Mouse (Mus musculus): Measurements from ENCODE around the gene Nek10.
"Not testable (repeated sequence)": the region's sequence is repeated elsewhere in the genome, so short reads cannot be mapped to it uniquely, and the experiment has no call there.

Gene Nek10

DNA sequence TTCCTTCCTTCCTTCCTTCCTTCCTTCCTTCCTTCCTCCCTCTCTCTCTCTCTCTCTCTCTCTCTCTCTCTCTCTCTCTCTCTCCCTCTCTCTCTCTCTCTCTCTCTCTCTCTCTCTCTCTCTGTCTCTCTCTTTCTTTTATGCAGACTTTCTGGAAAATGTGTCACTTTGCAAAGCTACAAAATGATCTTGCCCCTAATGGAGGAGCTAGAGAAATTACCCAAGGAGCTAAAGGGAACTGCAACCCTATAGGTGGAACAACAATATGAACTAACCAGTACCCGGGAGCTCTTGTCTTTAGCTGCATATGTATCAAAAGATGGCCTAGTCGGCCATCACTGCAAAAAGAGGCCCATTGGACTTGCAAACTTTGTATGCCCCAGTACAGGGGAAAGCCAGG lies at the start of gene Nek10:
Nek10 (plus strand) TSS at position 301 of the 400 bp plus-strand sequence.
- not testable (repeated sequence) for DNase-seq (ENCODE audit: extremely low spot score, low read depth, low spot score)

DNA sequence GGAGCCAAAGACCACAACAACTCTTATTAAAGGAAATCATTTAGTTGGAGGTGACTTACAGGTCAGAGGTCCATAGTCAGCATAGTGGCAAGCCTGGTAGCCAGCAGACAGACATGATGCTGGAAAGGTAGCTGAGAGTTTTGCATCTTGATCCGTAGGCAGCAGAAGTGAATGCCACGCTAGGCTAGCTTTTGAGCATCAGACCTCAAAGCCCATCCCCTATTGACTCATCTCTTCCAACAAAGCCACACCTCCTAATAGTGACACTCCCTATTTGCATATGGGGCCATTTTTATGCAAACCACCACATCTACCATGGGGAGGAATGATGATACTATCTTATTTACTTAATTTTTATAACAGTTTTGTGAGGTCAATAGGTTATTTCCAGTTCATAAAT lies 22.0 kb upstream of the Nek10 start:
- DNase-seq (ENCODE audit: extremely low spot score, low read depth, low spot score) = no peak

DNA sequence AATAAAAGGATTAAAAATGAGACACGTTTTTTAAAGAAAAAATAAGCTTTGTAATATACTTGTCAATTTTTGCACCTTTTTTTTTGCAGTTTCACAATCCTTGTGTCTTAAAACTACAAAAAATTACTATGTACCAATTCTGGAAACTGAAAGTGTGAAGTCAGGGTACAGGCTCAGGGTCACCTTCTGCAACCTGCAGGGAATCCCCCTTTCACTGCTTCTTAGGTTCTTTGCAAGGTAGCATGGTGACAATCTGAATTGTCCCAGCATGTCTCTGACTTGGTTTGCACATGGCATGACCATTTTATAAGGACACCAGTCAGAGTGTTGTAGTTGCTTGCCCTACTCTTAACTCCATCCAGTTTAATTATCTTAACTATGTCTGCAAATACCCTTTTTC lies 19.0 kb upstream of the Nek10 start:
- no peak for DNase-seq (ENCODE audit: extremely low spot score, low read depth, low spot score)

DNA sequence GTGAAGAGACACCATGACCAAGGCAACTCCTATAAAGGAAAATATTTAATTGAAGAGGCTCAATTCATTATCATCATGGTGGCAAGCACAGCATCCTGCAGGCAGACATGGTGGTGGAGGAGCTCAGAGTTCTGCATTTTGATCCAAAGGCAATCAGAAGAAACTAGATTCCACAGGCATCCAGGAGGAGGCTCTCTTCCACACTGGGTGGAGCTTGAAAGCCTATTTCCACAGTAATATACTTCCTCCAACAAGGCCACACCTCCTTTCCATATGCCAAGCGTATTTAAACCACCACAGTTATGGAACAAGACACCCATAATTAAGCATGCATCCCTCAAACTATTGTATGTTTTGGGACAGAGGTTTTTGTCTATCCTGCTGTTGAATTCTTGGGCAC lies 16.2 kb upstream of the Nek10 start:
- DNase-seq (ENCODE audit: extremely low spot score, low read depth, low spot score) = no peak

DNA sequence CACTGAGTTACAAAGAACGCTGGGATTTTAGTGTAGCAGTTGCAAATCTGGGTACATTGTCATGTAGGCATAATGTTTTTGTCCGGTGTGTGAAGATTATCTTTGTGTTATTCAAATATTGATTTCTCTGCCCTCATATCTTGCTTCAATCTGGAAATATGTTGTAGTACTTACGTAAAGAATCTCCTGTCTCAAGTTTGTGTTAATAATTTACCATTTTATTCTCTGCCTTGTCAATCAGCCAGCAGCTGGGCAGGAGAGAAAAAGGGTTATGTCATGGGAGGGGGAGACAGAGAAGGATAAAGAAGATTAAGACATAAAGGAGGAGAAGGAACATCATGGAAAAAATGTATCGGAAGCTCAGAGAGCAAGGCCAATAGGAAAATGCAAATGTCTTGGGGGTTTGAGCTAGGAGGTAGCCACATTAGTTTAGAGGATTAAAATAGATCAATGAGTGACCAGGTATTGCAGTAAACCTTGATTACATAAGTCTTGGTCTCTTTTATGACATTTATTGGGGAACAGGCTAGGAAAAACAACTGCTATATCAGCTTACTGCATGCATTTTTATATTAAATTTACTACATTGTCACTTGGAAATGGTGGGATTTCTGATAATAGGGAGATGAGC lies 13.3 kb upstream of the Nek10 start:
- DNase-seq (ENCODE audit: extremely low spot score, low read depth, low spot score) = no peak

DNA sequence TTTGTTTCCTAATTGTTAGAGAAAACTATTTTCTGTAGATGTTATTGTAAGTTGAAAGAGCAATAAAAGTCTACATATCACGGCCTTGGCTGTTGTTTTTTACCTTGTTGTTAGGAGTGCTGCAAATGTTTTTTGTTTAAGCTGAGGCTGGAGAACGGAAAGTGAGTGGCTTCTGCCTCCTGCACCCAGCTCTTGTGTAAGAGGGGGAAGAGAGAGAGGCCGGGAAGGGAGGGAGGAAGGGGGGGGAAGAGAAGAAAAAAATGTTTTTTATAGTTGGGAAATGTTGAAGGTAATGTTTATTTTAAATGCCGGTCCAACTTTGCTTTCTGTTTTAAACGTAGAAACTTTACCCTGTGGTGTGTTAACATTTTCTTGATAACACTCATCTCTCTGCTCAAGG lies 3.4 kb upstream of the Nek10 start:
- DNase-seq (ENCODE audit: extremely low spot score, low read depth, low spot score) = no peak

DNA sequence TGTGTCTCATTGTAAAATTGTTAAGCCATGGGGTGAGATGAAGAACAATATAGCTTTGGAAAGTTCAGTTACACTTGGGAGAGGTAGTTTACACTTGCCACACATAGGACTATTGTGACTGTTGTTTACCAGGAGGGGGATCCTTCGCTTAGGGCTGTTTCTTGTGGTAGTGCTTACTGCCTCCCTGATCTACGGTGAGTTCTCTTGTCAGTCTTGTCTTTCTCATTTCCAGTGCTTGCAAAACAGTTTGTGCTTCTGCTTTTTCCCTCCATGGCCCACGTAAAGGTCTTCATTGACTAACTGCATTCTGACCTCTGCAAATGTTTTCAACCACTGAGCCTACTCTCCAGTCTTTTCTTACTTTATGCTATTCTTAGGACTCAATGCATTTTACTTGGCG lies 2.9 kb upstream of the Nek10 start:
- DNase-seq (ENCODE audit: extremely low spot score, low read depth, low spot score) = no peak

DNA sequence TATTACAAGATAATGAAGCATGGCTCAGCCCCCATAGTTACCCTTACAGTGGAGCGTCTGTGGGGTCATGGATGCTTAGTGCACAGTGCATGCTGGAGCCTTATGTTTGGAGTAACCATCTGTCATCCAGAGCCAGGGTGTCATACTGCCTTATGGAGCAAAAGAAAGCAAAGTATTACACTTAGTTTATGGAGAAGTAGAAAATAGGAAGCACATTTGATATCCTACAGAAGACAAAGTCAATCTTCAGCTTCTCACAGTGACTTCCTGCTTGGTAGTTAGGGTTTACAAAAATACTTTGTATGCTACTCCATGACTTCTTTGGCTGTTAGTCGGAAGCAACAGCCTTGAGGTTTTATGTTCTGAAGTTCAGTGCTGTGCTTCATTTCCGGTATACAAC lies 2.4 kb upstream of the Nek10 start:
- DNase-seq (ENCODE audit: extremely low spot score, low read depth, low spot score) = no peak

DNA sequence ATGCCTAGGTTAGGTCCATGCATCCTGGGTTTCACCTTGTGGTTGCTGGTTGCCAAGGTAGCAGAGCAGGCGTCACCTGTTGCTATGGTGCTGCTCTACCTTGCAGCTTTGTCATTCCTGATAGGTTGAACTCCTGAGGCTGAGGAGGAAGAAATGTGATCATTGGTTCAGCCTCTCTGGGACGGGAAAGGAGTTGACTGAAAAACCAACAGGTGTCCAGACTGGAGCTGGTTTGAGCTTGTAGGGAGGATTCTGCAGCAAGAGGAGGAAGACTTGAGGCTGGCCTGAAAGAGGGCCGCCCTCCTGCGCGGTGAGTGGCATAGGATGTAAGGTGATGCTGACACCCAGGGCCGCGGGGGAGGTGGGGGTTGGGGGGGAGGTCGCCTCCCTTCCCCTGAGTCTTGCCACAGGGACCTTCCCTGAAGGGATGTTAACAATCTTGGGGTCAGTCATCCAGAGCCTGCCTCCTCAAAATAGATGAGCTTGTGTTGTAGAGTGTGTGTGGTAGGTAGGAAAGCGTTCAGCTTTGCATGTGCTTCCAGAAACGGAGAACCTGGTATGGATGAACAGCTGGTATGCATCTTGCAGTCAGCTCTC lies 804 bp downstream of the Nek10 start:
- DNase-seq (ENCODE audit: extremely low spot score, low read depth, low spot score) = peak; percentile 33

DNA sequence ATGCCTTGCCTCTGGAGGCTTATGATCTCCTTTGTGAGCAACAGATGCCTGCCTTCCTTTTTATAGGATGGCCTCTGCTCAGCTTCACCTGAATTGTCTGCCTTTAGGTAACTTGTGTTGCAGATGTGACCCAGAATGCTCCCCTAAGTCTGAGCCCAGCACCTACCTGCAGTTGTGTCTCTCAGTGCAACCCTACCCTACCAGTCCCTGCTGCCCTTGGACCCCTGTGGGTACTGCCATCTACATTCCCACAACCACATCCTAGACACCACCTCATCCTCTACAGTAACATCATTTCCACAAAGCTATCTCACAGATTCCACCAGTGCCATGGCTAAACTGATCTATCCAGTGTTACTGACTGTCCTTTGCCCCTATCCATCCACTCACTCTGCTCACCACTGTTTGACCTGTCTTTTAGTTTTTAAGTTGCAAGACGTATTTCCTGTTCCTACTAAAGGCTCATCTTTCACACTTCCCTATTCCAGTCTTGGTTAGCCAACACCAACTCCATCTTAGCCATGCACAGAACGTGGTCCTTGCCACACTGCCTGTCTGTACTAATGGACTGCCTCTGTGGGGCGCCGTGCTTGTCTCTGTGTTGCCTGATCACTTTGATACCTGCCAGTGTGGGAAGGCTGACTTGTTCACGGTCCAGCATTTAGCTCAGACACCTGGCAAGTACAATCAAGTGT lies 1.4 kb downstream of the Nek10 start:
- no peak for DNase-seq (ENCODE audit: extremely low spot score, low read depth, low spot score)

DNA sequence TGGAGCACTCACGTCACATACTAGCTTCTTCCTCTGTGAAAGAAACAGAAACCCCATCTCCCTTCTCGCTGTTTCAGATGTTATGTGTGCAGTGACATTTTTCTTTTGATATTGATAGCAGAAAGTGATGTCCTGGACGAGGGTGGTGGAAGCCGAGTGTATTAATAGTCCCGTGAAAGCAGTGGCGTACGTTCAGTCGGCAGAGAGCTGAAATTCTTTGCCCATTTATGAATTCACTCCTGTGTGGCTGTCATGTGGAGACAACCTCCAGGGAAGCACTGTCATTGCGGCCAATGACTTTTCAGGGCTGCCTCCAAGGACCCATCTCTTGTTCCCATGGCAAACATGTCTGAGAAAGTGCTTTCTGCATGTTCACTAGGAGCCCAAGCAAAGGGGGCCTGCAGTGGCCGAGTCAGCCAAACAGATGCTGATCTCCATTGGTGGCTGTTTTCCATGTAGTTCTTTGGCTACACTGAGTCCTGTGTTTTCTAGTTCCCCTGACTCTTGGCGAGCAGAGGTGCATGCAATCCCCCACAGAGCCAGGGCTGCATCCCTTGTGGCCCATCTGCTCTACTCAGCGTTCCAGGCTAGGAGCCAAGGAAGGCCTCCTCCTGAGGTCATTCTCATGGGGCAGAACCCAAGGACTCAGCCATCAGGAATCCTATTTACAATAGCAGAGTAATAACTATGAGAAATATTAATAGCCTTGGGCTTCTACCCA lies 29.5 kb downstream of the Nek10 start:
- no peak for DNase-seq (ENCODE audit: extremely low spot score, low read depth, low spot score)

DNA sequence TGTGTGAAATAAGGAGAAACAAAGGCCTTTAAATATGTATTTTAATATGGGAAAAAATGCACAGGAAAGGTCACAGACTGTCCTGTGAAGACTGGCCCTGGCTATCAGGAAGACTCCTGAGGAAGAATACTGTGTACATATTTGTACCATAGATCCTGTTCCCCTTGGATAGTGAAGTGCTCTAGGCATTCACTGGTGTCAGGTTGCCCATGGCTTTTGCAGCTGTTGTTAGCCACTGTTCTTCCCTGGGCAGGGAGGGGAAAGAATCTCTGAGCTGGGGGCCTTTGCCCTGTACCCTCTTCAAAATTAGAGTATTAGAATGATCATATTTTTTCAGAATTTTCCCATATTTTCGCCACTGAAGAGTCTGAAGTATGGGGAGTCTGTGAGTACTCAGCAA lies 30.3 kb downstream of the Nek10 start:
- DNase-seq (ENCODE audit: extremely low spot score, low read depth, low spot score) = no peak

DNA sequence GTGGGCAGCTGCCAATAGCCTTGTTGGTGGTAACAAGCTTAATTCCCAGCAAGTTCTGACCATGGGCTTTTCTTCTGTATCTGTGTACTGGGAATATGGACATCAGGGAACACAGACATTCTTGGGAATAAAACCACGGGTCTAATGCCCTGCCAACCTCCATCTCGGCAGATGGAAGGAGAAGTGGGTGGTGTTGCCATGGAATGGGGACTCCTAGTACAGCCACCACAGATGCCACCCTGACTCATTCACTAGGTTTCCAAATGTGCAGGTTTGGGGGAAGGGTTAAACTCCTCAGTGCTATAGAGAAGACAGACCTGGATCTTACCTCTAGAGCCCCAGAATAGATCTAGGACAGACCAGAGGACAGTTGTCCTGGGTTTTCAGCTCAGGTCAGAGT lies 31.1 kb downstream of the Nek10 start:
- DNase-seq (ENCODE audit: extremely low spot score, low read depth, low spot score) = no peak

DNA sequence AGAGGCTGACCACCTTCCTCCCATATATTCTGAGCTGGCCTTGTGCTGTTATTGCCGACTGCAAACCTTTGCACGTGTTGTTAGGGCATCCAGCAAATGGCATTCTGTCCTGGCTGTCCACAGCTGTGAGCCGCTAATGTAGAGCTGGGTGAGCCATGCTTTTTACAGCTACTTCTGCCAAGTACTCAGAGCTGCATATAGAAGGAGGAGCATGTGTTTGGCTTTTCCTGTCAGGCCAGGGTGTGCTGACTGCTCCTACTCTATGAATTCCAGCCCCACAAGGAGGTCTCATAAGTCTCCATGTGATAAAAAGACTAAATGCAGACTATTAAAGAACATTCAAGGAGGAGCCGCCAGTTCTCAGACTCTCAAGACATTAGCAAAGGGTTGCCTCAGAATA lies 34.4 kb downstream of the Nek10 start:
- no peak for DNase-seq (ENCODE audit: extremely low spot score, low read depth, low spot score)

DNA sequence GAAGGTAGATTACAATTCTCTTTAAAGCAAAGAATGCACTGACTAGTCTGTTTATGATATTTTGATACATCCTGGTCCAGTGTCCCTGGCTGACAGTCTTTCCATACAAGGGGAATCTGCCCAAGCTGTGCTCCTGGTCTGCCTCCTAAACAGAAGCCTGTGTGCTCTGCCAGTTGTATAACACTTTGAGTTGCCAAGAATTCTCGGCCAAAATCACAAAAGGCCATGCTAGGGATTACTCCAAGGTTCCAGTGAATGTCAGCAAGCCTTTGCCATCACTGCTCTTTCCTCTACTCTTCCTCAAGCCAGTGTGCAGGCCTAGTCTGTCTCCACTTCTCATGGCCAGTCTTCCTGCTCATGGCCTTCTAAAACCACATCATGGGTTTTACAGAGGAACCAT lies 34.9 kb downstream of the Nek10 start:
- DNase-seq (ENCODE audit: extremely low spot score, low read depth, low spot score) = no peak

DNA sequence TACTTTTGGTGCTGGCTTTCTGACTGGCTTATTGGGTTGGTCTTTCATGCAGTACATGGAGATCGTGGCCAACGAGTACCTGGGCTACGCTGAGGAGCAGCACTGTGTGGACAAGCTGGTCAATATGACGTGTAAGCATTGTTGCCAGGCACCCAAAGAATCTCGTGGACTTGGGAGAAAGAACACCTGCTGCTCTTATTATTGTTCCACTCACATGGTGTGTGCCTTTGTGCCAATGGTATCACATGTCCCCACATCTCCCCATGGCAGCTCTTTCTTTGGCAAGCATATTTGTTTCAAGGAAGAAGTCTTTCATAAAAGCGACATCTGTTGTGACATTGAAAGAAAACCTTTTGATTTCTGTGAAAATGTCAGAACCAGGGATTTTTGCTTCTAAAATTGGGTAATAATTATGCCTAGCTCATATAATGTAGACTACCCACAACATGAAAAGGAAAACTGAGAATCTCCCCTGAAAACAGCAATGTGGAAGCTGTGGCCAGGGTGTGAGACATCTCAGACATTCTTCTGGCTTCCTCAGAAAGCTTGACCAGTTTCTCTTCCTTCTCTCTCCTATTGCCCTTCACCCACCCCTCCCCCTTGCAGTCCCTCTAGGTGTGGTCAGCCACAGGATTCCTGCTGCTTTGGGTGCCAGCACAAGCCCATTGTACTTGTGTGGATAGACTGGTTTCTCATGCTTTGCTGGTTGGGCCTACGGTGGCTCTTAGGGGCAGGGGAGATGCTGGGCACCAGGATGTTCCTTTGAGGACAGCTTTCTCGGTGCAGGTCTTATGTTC lies 39.7 kb downstream of the Nek10 start:
- DNase-seq (ENCODE audit: extremely low spot score, low read depth, low spot score) = no peak

DNA sequence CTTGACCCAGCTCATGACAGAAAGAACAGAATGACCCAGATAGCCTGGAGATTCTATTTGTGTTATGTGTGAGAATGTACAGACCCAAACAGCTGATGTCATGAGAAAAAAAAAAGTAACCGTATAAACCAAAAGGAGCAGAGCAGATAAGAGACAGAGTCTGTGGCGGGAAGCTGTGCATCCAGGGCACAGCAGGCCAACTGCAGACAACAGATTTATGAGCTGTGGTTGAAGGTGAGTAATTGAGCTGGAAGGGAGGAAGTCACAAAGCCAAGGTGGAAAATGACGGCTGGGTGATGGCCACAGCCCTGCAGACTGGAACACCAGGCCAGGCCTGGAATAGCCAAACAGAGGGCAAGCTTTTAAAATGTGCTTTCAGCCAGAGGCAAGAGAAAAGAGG lies 49.6 kb downstream of the Nek10 start:
- DNase-seq (ENCODE audit: extremely low spot score, low read depth, low spot score) = no peak

DNA sequence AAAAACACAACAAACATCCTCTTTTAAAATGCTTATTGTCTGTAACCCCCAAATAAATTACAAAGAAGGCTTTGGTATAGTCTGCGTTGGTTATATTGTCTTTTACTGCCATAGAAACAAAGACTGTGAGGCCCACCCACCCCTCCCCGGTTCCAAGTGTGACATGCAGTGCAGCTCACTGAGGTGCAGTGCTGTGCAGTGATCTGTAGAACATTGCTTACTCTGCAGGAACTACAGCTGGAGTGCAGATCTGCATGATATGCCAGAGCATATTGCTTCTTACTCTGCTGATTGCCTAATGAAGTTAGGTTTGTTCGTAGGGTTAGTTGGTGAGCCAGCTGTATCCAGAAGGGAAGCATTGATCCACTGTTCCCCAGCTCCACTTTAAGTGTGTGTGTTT lies 57.1 kb downstream of the Nek10 start:
- no peak for DNase-seq (ENCODE audit: extremely low spot score, low read depth, low spot score)

DNA sequence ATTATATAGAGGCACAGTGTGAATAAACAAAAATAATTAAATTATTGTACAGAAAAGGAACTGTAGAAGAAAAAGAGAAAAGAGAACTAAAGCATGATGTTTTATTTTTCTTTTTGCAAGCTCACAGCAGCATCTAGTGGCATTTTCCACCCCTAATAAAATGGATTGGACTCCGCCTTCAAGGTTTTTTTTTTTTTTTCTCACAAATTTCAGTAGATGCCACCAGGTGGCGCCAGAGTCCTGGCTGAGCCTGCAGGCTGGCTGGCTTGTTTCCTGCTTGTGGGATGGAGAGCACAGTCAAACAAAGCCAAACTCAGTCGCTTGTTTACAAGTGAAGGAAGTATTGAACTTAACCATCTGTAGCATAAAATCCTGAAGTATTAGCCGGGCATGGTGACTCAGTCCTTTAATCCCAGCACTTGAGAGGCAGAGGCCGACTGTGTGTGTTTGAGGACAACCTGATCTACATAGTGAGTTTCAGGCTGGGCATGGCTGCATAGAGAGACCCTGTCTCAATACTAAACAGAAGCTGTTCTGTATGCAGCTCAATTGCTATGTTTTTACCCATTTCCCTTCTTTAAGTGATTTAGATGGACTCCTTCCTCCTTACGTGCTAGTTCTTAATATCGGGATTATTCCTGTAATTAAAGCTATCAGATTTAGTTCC lies 60.6 kb downstream of the Nek10 start:
- DNase-seq (ENCODE audit: extremely low spot score, low read depth, low spot score) = peak; percentile 83

DNA sequence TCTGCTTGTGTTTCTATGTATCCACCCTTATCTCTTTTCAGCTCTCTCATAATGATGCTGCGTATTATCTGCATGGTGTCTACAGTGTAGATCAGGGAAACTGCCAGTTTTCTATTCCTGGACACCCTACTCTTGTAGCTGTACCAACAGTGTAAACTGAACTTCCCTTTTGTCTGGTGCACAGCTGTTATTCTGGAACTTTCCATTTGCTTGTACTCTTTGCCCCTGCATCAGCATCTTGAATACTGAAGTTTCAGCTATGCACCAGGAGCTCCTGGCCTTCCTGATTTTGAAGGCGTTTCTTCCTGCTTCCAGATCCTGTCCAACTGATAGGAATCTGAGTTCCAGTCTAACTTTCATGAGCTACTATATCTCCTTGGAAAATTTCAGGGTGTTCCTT lies 66.0 kb downstream of the Nek10 start:
- DNase-seq (ENCODE audit: extremely low spot score, low read depth, low spot score) = no peak

DNA sequence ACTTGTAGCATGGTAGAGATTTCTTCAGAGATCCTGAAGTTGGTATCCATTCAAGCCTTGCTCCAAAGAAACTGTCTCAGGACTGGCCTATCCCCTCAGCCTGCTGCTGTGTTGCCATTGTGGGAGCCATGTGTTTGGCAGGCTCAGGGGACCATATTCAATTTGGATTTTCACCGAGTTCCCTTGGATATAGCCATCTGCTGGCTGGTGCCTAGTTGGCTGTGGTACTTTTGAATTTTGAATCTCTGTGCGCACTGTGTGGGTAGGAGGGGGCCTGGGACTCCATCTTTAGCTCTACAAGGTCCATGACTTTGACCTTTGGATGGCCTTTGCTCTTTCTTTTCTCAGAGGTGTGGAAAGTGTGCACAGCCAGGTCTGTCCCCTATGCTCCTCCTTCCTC lies 66.8 kb downstream of the Nek10 start:
- DNase-seq (ENCODE audit: extremely low spot score, low read depth, low spot score) = no peak
